Mouse (Mus musculus) heart, embryonic 11.5 days (tissue): ENCODE measurements around the gene Ptar1. TPM values are rescaled to one million over a fixed set of nuclear protein-coding genes. Genes with fewer than 3 reads are reported as not detected.

ENCODE experiments used
- polyA plus RNA-seq: library from polyadenylated mRNA; unstranded; fragments of >200 nt; fragmentation: Nextera tagmentation; extraction: Ambion mirVana; gene quantifications from 2 replicates; pipeline ENCODE4 v1.2.1, GENCODE M21; 2014

The Ptar1 gene
- polyA plus RNA-seq, 1 experiment from 2014 or later, result 7.3 TPM

Other genes starting within 250 kb of the Ptar1 start
- gene Mamdc2, start 239.0 kb upstream of the Ptar1 start, polyA plus RNA-seq, result 1.5 and 1.8 TPM in 2 replicates
- not detected in 2 replicates for gene 1700028P14Rik, start 34.6 kb upstream of the Ptar1 start, polyA plus RNA-seq
- gene Apba1, start 71.5 kb downstream of the Ptar1 start, polyA plus RNA-seq, result 0.28 and 0.40 TPM in 2 replicates